Mouse (Mus musculus) retina, adult 2 months (tissue): Measurements from ENCODE around the gene Zbtb25.

ENCODE experiments used
- DNase-seq: peaks from one replicate; pipeline ENCODE4 v3.0.0-alpha.2; 2012; ENCODE audit warnings: low read depth, low spot score

Zbtb25 gene

GRCm38 (mm10) chr12:76299361-76299906, 70.0 kb downstream of the Zbtb25 start:
- no peak for DNase-seq

GRCm38 (mm10) chr12:76297830-76298229, 71.6 kb downstream of the Zbtb25 start:
- no peak for DNase-seq
